Mouse (Mus musculus) lung, postnatal 25 days (tissue): ENCODE data around the gene Cplx2.

Source experiments
- DNase-seq: peaks from one replicate; pipeline ENCODE4 v3.0.0; 2022; ENCODE audit warnings: low spot score

Gene Cplx2

DNA sequence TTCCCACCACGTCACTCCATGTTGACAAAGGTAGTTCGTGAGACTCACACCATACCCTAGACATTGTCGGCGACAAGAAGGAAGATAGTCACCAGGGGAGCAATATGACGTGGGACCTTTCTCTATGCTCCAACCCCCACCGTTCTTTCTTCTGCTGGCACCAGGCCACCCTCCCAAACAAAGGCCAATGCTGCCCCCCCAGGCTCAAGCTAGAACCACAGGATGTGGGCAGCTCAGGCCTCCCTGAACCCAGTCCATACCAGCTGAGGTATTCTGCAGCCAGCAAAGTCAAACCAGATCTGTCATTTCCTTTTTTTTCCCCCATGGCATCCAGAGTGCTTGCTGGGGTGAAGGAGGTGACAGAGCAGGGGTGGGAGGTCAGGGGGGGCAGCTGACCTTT lies 3.4 kb upstream of the Cplx2 start:
- DNase-seq: no peak

DNA sequence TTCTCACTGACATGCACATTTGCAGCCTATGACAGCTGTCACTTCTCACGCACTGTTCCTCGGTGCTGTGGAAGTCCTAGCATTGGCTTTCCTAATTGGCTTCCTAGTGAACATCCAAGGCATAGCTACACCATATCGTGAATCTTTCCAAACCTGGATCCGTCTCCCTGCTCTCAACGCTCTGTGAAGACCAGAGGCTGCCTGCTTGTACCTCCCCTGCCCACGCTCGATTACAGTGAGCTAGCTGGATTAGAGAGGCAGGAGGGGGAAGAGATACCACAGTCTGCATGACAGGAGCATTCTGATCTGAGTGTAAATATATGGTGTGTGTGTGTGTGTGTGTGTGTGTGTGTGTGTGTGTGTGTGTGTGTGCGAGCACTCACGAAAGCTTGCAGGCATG lies 3.0 kb upstream of the Cplx2 start:
- no peak for DNase-seq

GRCm38 (mm10) chr13:54371387-54372330 lies 510 bp downstream of the Cplx2 start:
- peak; percentile 57 for DNase-seq

DNA sequence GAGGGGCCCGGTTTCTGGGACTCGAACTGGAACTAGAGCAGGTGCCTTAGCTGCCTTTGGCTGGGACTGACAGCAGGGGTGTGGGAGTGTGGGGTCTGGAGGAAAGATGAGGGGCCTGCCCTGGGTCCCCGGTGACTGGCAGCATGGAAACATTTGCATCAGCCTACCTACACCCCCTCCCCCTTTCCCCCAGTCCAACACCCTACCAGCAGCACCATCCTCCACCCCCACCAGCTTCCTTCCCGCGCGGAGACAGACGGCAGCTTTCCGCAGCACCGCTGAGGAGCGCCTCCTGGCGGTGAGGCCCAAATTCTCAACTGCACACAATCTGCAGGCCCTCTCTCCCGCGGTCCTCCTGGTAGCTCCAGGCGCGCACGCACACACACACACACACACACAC lies 1.5 kb downstream of the Cplx2 start:
- peak; percentile 39 for DNase-seq

DNA sequence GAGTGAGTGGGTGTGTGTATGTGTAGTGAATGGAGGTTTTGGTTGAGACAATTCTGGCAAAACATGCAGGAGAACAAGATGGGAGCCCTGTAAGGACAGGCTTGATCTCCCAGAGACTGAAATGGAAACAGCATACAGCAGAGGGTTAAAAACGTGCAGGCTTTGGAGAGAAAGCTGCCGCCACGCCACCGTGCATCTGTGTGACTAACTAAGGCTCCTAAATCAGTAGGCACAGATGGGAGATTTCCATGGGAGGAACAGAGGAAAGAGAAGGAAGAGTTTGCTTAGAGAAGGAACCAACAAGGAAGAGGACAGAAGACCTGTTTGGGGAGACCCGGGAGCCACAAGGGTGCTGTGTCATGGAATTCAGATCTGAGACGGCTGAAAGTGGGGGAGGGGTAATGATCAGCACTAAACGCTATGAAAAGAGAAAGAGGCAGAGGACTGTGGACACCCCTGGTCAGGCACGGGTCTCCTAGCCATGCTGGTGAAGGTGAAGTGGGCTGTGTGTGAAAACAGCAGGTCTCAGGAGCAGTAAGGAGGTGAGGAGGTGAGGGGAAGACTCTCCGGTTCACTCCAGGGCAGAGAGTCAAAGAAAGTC lies 3.1 kb downstream of the Cplx2 start:
- DNase-seq: no peak

GRCm38 (mm10) chr13:54375497-54376495 lies 4.6 kb downstream of the Cplx2 start:
- DNase-seq: no peak

DNA sequence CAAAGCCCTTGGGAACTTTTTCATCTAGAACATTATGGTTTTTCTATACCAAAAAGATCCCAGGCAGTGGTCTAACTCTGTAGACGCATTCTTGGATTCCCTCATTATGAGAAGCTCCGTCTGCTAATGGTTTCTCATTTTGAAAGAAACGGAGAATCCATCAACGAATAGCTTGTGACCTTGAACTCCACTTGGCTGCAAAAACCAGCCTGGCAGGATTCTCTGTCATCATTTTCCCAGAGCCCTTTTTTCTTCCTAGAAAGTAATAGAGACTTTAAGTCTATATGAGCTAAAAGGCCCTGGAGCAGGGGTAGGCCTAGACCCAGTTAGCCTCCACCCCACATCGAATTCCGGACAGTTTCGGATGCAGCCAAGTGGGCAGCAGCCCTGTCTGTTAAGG lies 5.6 kb downstream of the Cplx2 start:
- DNase-seq: no peak

GRCm38 (mm10) chr13:54378051-54378450 lies 6.9 kb downstream of the Cplx2 start:
- no peak for DNase-seq

DNA sequence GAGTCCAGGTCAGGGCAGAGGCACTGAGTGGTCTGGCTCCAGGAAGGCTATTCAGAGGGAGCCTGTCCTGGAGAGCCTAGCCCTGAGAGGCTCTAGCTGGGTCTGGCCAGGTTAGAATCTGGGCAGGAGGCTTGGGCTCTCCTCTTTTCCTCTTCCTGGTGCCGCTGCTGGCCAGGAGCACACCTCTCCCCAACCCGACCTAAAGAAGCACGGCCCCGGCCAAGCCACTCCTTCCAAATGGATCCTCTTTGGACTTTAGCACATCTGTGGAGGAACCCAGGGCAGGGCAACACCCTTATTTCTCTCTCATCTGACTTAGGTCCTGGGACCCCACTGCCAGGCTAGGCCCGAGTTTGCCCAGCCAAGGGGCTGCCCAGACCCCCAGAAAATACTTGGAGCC lies 9.3 kb downstream of the Cplx2 start:
- no peak for DNase-seq

GRCm38 (mm10) chr13:54381396-54381795 lies 10.2 kb downstream of the Cplx2 start:
- no peak for DNase-seq

DNA sequence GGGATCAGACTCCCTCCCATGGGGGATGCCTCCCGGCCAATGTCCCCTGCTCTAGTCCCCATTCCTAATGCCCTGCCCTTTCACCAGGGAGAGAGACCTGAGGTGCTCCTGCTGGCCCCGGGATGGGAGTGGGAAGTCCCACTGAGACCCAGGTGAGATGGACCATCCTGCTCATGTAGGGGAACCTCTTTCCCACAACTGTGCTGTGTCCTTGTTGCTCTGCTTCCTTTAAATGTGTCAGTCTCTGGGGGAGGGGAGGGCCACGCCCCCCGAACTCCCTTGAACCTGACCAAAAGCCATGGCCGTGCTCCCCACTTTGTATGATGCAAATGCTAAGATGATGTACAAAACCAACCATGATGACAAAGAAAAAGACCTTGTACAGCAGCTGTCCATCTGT lies 12.4 kb downstream of the Cplx2 start:
- DNase-seq: no peak

GRCm38 (mm10) chr13:54384518-54384917 lies 13.4 kb downstream of the Cplx2 start:
- DNase-seq: no peak

DNA sequence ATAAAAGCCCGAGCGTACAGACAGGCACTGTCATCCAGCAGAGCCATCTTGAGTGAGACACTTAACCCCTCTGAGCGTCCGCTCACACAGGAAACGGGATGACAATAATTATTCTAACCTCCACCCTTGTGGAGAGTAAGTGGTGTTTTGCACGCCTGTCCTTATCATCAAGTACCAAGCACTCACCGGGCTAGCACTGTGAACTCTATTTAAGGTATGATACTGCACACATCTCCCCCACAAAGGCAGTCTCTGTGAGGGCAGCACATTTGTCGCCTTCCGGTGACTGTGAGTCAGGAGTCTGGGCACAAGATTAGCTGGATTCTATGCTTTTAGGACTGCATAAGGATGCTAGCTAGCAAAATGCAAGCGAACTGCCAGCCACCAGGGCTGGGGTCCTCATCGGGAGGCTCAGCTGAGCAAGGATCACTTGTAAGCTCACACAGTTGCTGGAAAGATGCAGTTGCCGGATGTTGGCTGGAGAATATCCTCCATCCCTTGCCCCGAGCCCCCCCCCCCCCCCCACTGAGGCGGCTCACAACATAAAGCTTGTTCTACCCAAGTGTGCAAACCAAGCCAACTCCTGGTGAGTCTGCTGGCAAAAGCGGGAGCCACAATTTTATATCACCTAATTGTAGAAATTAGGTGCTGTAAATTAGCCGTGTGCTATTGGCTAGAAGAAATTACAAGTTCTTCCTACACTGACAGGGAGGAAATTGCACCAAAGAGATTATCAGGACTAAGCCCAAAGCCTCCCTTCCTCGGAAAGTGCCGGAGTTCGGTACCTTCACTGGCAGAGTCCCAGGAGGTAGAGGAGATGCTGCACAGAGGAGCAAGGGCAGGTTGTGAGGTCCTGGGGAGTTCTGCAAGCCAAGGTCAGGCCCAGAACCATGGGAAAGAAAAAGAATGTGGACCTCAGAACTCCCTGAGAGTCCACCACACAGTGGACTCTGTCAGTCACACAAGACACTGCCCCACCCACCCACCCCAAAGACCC lies 14.2 kb downstream of the Cplx2 start:
- DNase-seq: no peak

- DNase-seq: no peak
These were observed 18.9 kb downstream of the Cplx2 start for GRCm38 (mm10) chr13:54389971-54390564.

GRCm38 (mm10) chr13:54390565-54391013 lies 19.4 kb downstream of the Cplx2 start:
- no peak for DNase-seq

- no peak for DNase-seq
These were observed 20.2 kb downstream of the Cplx2 start for GRCm38 (mm10) chr13:54391313-54391712.

DNA sequence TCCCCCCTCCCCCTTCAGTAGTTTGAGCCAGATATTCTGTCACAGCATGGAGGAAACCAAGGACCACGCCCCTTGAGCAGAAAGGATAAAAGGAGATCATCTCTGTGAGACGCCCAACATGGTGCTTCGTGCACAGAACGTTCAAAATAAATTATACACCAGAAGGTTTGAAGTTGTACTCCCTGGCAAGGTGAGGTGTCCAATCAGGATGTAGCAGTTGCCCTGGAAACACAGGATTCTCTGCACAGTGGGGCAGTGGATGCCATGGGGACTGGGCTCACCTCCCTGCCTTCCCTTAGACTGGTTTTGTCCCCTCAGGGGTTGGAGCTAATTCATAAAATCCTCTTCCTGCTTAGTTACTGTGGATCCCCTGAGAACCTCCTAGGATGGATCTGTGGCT lies 25.9 kb downstream of the Cplx2 start:
- DNase-seq: no peak

GRCm38 (mm10) chr13:54400565-54401179 lies 29.5 kb downstream of the Cplx2 start:
- DNase-seq: no peak

- no peak for DNase-seq
These were observed 30.0 kb downstream of the Cplx2 start for GRCm38 (mm10) chr13:54401180-54401569.

DNA sequence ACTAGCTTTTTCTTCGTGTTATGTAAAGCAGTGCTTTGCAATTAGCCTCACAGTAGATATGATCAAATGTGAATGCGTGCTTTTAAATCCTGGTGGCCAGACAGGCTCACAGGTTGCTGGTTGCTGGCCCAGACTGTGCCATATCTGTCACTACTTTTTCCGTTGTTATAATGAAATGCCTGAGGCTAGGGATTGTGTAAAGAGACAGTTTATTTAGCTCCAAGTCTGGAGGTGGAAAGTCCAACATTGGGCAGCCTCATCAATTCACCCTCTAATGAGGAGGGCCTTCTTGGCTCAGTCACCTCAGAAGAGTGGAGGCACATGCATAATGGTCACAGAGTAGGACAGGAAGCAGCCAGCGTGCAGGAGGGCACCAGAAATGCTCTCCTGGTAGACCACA lies 31.2 kb downstream of the Cplx2 start:
- no peak for DNase-seq
